Mouse (Mus musculus) lung, postnatal 0 days (tissue): ENCODE measurements around the gene St8sia1. TPM values are rescaled to one million over a fixed set of nuclear protein-coding genes. Genes with fewer than 3 reads are reported as not detected.

Source experiments
- ATAC-seq: fragments of 200-750 bp; cut with Nextera tagmentation; 2 replicates; pipeline ENCODE4 v1.8.0; 2017; ENCODE audit warnings: moderate library complexity
- DNase-seq: peaks from one replicate; pipeline ENCODE4 v3.0.0-alpha.2; 2016; ENCODE audit warnings: low spot score
- H3K27ac ChIP-seq: fragments of 300-500 bp; sonication (generic); 2 replicates; pipeline ENCODE4 v1.5.1; 2014; ENCODE audit warnings: antibody characterized with exemption, mild to moderate bottlenecking, low read length, mixed read lengths
- H3K27me3 ChIP-seq: fragments of 300-500 bp; sonication (generic); replicated peaks from 2 replicates; pipeline ENCODE4 v1.6.1; 2014; ENCODE audit warnings: low read length, mixed read lengths; ENCODE audit not compliant: insufficient read depth
- H3K36me3 ChIP-seq: fragments of 300-500 bp; sonication (generic); 2 replicates; pipeline ENCODE4 v1.6.1; 2014; ENCODE audit warnings: low read length, mixed read lengths; ENCODE audit not compliant: insufficient read depth
- H3K4me1 ChIP-seq: fragments of 300-500 bp; sonication (generic); 2 replicates; pipeline ENCODE4 v1.6.1; 2014; ENCODE audit warnings: antibody characterized with exemption, low read depth, low read length, mixed read lengths; ENCODE audit not compliant: insufficient read depth
- H3K4me2 ChIP-seq: fragments of 300-500 bp; sonication (generic); replicated peaks from 2 replicates; pipeline ENCODE4 v1.6.1; 2014; ENCODE audit warnings: low read depth, mild to moderate bottlenecking, low read length, moderate library complexity, mixed read lengths
- H3K4me3 ChIP-seq: fragments of 300-500 bp; sonication (generic); 2 replicates; pipeline ENCODE4 v1.5.1; 2014; ENCODE audit warnings: low read depth, low read length
- H3K9ac ChIP-seq: fragments of 300-500 bp; sonication (generic); replicated peaks from 2 replicates; pipeline ENCODE4 v1.6.1; 2014; ENCODE audit warnings: low read depth, mild to moderate bottlenecking
- H3K9me3 ChIP-seq: fragments of 300-500 bp; sonication (generic); 2 replicates; pipeline ENCODE4 v1.6.1; 2016; ENCODE audit warnings: low read length, mixed read lengths
- CTCF ChIP-seq: IDR thresholded peaks from 2 replicates; pipeline ENCODE4 v1.5.1; 2016; ENCODE audit warnings: antibody characterized with exemption, mild to moderate bottlenecking
- EP300 ChIP-seq: IDR thresholded peaks from 2 replicates; pipeline ENCODE4 v1.6.1; 2016; ENCODE audit warnings: antibody characterized with exemption, mild to moderate bottlenecking, control low read depth
- WGBS: fragments of 180-500 bp; shearing (Covaris S2); extraction: QIAGEN DNeasy Blood & Tissue Kit; methylation state at CpG from one replicate; pipeline ENCODE4 v1.1.7; 2014; 5-methylcytosine and 5-hydroxymethylcytosine counted together
- polyA plus RNA-seq: library from polyadenylated mRNA; unstranded; fragments of >200 nt; fragmentation: Nextera tagmentation; extraction: Ambion mirVana; gene quantifications from 2 replicates; pipeline ENCODE4 v1.2.1, GENCODE M21; 2015

Gene St8sia1
- polyA plus RNA-seq, 1 experiment from 2014 or later, result 0.11 TPM

GRCm38 (mm10) chr6:142776935-142777334 is 187.3 kb downstream of the St8sia1 start:
- Histone ChIP-seq H3K4me2 (no peak overlapping the region), H3K9me3 (no peaks in the 10 kb centered on the region), H3K27ac (no peak overlapping the region), H3K9ac (no peak overlapping the region), H3K4me3 (no peak overlapping the region), H3K27me3 (no peaks in the 10 kb centered on the region), H3K36me3 (peaks cover 22% of the 10 kb centered on the region; the same call in 1 of the 2 replicates), H3K4me1 (no peaks in the 10 kb centered on the region)
- ATAC-seq (no peak), DNase-seq (no peak)
- TF ChIP-seq CTCF (no peak), EP300 (no peak)
- WGBS, result 64% methylated on average over 4 of the region's 4 CpGs

GRCm38 (mm10) chr6:142773566-142773965 is 190.7 kb downstream of the St8sia1 start:
- Histone ChIP-seq H3K4me2 (no peak overlapping the region), H3K36me3 (peaks cover 22% of the 10 kb centered on the region; the same call in 1 of the 2 replicates), H3K9ac (no peak overlapping the region)

GRCm38 (mm10) chr6:142771643-142772042 is 192.6 kb downstream of the St8sia1 start:
- no peak overlapping the region for H3K9ac ChIP-seq
- H3K27ac ChIP-seq, result no peak overlapping the region
- ATAC-seq (no peak), DNase-seq (no peak)
- H3K36me3 ChIP-seq, result peaks cover 26% of the 10 kb centered on the region; the same call in 1 of the 2 replicates
- H3K9me3 ChIP-seq, result no peaks in the 10 kb centered on the region
- no peak overlapping the region for H3K4me2 ChIP-seq
- no peaks in the 10 kb centered on the region for H3K4me1 ChIP-seq
- WGBS, result 92% methylated on average over 4 of the region's 4 CpGs
- no peak overlapping the region for H3K4me3 ChIP-seq
- no peak for TF ChIP-seq CTCF
- no peaks in the 10 kb centered on the region for H3K27me3 ChIP-seq

More at GRCm38 (mm10) chr6:142773566-142773965, 190.7 kb downstream of the St8sia1 start:
- TF ChIP-seq CTCF (peak; percentile 21; the same call in 1 of the 2 replicates), EP300 (no peak)
- Histone ChIP-seq H3K4me1 (no peaks in the 10 kb centered on the region), H3K27me3 (no peaks in the 10 kb centered on the region), H3K4me3 (no peak overlapping the region), H3K27ac (no peak overlapping the region), H3K9me3 (no peaks in the 10 kb centered on the region)
- DNase-seq (no peak), ATAC-seq (no peak)
- 86% methylated on average over 5 of the region's 5 CpGs for WGBS

Other genes starting within 250 kb of the St8sia1 start
- gene Cmas, start 207.8 kb downstream of the St8sia1 start, polyA plus RNA-seq, result 53.5 and 53.6 TPM in 2 replicates
- gene Sult6b2, start 159.9 kb downstream of the St8sia1 start, polyA plus RNA-seq, result not detected in 2 replicates
- 8.7 and 9.0 TPM in 2 replicates for gene C2cd5, start 135.7 kb upstream of the St8sia1 start, polyA plus RNA-seq
- gene Etnk1, start 202.8 kb upstream of the St8sia1 start, polyA plus RNA-seq, result 11.1 and 12.6 TPM in 2 replicates